Mouse (Mus musculus) induced T-regulatory cell, adult 2 months (primary cell): Measurements from ENCODE around the gene Zfp385c.

Experiments used
- DNase-seq: peaks from one replicate; pipeline ENCODE4 v3.0.0-alpha.2; 2012; ENCODE audit warnings: low read depth

Zfp385c gene

GRCm38 (mm10) chr11:100692164-100692616, at the start of gene Zfp385c:
Zfp385c (minus strand) TSS chr11:100692455.
- peak; percentile 54 for DNase-seq

- no peak for DNase-seq
Observed at GRCm38 (mm10) chr11:100741348-100741747, 49.1 kb upstream of the Zfp385c start.

GRCm38 (mm10) chr11:100738749-100739148, 46.5 kb upstream of the Zfp385c start:
- DNase-seq, result no peak

- DNase-seq, result peak; percentile 99
Observed at GRCm38 (mm10) chr11:100738066-100738604, 45.9 kb upstream of the Zfp385c start, which contains the start of gene Rab5c. Rab5c (minus strand) TSS chr11:100738215.

GRCm38 (mm10) chr11:100737105-100737733, 45.0 kb upstream of the Zfp385c start:
- peak; percentile 55 for DNase-seq

- no peak for DNase-seq
Observed at GRCm38 (mm10) chr11:100736746-100737080, 44.5 kb upstream of the Zfp385c start.

- DNase-seq, result peak; percentile 62
Observed at GRCm38 (mm10) chr11:100735954-100736745, 43.9 kb upstream of the Zfp385c start.

- peak; percentile 83 for DNase-seq
Observed at GRCm38 (mm10) chr11:100735134-100735865, 43.0 kb upstream of the Zfp385c start.

GRCm38 (mm10) chr11:100730477-100731205, 38.4 kb upstream of the Zfp385c start:
- DNase-seq, result no peak

GRCm38 (mm10) chr11:100729976-100730375, 37.7 kb upstream of the Zfp385c start:
- DNase-seq, result peak; percentile 39

GRCm38 (mm10) chr11:100728601-100729000, 36.3 kb upstream of the Zfp385c start:
- no peak for DNase-seq

GRCm38 (mm10) chr11:100727201-100727600, 34.9 kb upstream of the Zfp385c start:
- no peak for DNase-seq

GRCm38 (mm10) chr11:100724919-100725512, 32.8 kb upstream of the Zfp385c start:
- DNase-seq, result no peak

GRCm38 (mm10) chr11:100722493-100723028, 30.3 kb upstream of the Zfp385c start:
- DNase-seq, result no peak

GRCm38 (mm10) chr11:100721776-100722492, 29.7 kb upstream of the Zfp385c start:
- DNase-seq, result no peak

- DNase-seq, result no peak
Observed at GRCm38 (mm10) chr11:100721254-100721653, 29.0 kb upstream of the Zfp385c start.

GRCm38 (mm10) chr11:100720345-100720744, 28.1 kb upstream of the Zfp385c start:
- no peak for DNase-seq

- DNase-seq, result no peak
Observed at GRCm38 (mm10) chr11:100719893-100720292, 27.6 kb upstream of the Zfp385c start.

- DNase-seq, result no peak
Observed at GRCm38 (mm10) chr11:100719312-100719711, 27.1 kb upstream of the Zfp385c start.

- no peak for DNase-seq
Observed at GRCm38 (mm10) chr11:100718866-100719265, 26.6 kb upstream of the Zfp385c start.
